Mouse (Mus musculus) liver, embryonic 16.5 days (tissue): ENCODE measurements around the gene Olfml2a. TPM values are rescaled to one million over a fixed set of nuclear protein-coding genes. Genes with fewer than 3 reads are reported as not detected.

Source experiments
- ATAC-seq: fragments of 200-750 bp; cut with Nextera tagmentation; 2 replicates; pipeline ENCODE4 v1.8.0; 2017; ENCODE audit warnings: low read depth, mild to moderate bottlenecking, moderate number of reproducible peaks, moderate library complexity
- H3K27ac ChIP-seq: fragments of 300-500 bp; sonication (generic); 2 replicates; pipeline ENCODE4 v1.5.1; 2014; ENCODE audit warnings: mild to moderate bottlenecking, low read length
- H3K27me3 ChIP-seq: fragments of 300-500 bp; sonication (generic); 2 replicates; pipeline ENCODE4 v1.6.1; 2014; ENCODE audit warnings: low read depth, low read length, mixed read lengths; ENCODE audit not compliant: control insufficient read depth, insufficient read depth
- H3K36me3 ChIP-seq: fragments of 300-500 bp; sonication (generic); 2 replicates; pipeline ENCODE4 v1.6.1; 2014; ENCODE audit warnings: mild to moderate bottlenecking; ENCODE audit not compliant: control insufficient read depth, insufficient read depth
- H3K4me1 ChIP-seq: fragments of 300-500 bp; sonication (generic); 2 replicates; pipeline ENCODE4 v1.6.1; 2014; ENCODE audit warnings: low read depth, low read length, mixed read lengths; ENCODE audit not compliant: control insufficient read depth
- H3K4me2 ChIP-seq: fragments of 300-500 bp; sonication (generic); 2 replicates; pipeline ENCODE4 v1.6.1; 2014; ENCODE audit warnings: low read depth, low read length, mixed read lengths
- H3K4me3 ChIP-seq: fragments of 300-500 bp; sonication (generic); 2 replicates; pipeline ENCODE4 v1.5.1; 2014; ENCODE audit warnings: low read depth, mild to moderate bottlenecking, low read length
- H3K9ac ChIP-seq: fragments of 300-500 bp; sonication (generic); 2 replicates; pipeline ENCODE4 v1.6.1; 2014; ENCODE audit warnings: low read depth, low read length
- H3K9me3 ChIP-seq: fragments of 300-500 bp; sonication (generic); replicated peaks from 2 replicates; pipeline ENCODE4 v1.6.1; 2016; ENCODE audit warnings: low read length; ENCODE audit not compliant: control insufficient read depth
- WGBS: fragments of 180-500 bp; shearing (Covaris S2); extraction: QIAGEN DNeasy Blood & Tissue Kit; methylation state at CpG from one replicate; pipeline ENCODE4 v1.1.7; 2014; ENCODE audit not compliant: insufficient replicate concordance; 5-methylcytosine and 5-hydroxymethylcytosine counted together
- polyA plus RNA-seq: library from polyadenylated mRNA; unstranded; fragments of >200 nt; fragmentation: Nextera tagmentation; extraction: Ambion mirVana; gene quantifications from 2 replicates; pipeline ENCODE4 v1.2.1, GENCODE M21; 2015

Gene Olfml2a
- polyA plus RNA-seq, 1 experiment from 2014 or later: 0.19 TPM

GRCm38 (mm10) chr2:38973223-38973622, 41.4 kb downstream of the Olfml2a start:
- no peak overlapping the region for H3K4me3 ChIP-seq
- no peak for ATAC-seq
- 8% methylated on average over 2 of the region's 2 CpGs for WGBS

GRCm38 (mm10) chr2:38973701-38974100, 41.9 kb downstream of the Olfml2a start:
- H3K9me3 ChIP-seq: no peaks in the 10 kb centered on the region
- H3K9ac ChIP-seq: no peak overlapping the region
- H3K4me3 ChIP-seq: no peak overlapping the region
- H3K4me2 ChIP-seq: no peak overlapping the region
- peaks cover 19% of the 10 kb centered on the region for H3K4me1 ChIP-seq
- no peak for ATAC-seq
- no peaks in the 10 kb centered on the region for H3K36me3 ChIP-seq
- 58% methylated on average over 7 of the region's 7 CpGs for WGBS
- H3K27me3 ChIP-seq: no peaks in the 10 kb centered on the region
- H3K27ac ChIP-seq: no peak overlapping the region

More at GRCm38 (mm10) chr2:38973223-38973622, 41.4 kb downstream of the Olfml2a start:
- Histone ChIP-seq H3K36me3 (no peaks in the 10 kb centered on the region), H3K4me1 (peaks cover 19% of the 10 kb centered on the region), H3K4me2 (no peak overlapping the region), H3K9me3 (no peaks in the 10 kb centered on the region), H3K9ac (no peak overlapping the region), H3K27me3 (no peaks in the 10 kb centered on the region), H3K27ac (no peak overlapping the region)

- Histone ChIP-seq H3K4me1 (peaks cover 19% of the 10 kb centered on the region), H3K27ac (no peak overlapping the region), H3K4me2 (no peak overlapping the region), H3K9me3 (no peaks in the 10 kb centered on the region), H3K27me3 (0 out of 2 replicates have a peak, but pooled peaks cover under 1% of the 10 kb centered on the region), H3K9ac (no peak overlapping the region), H3K36me3 (no peaks in the 10 kb centered on the region), H3K4me3 (no peak overlapping the region)
- ATAC-seq: no peak
- 35% methylated on average over 2 of the region's 2 CpGs for WGBS
These were observed 42.4 kb downstream of the Olfml2a start for GRCm38 (mm10) chr2:38974171-38974570.

- no peak for ATAC-seq
- H3K4me3 ChIP-seq: no peak overlapping the region
These were observed 43.4 kb downstream of the Olfml2a start for GRCm38 (mm10) chr2:38975181-38975580.

GRCm38 (mm10) chr2:38975941-38976805, 44.4 kb downstream of the Olfml2a start:
- no peak for ATAC-seq
- Histone ChIP-seq H3K27ac (no peak overlapping the region), H3K4me1 (peaks cover under 1% of the 10 kb centered on the region; the same call in 1 of the 2 replicates), H3K4me3 (no peak overlapping the region), H3K4me2 (no peak overlapping the region), H3K36me3 (no peaks in the 10 kb centered on the region), H3K27me3 (peaks cover 5% of the 10 kb centered on the region), H3K9ac (no peak overlapping the region), H3K9me3 (no peaks in the 10 kb centered on the region)
- WGBS: 67% methylated on average over 21 of the region's 21 CpGs

More at GRCm38 (mm10) chr2:38975181-38975580, 43.4 kb downstream of the Olfml2a start:
- Histone ChIP-seq H3K4me1 (peaks cover 10% of the 10 kb centered on the region), H3K9me3 (no peaks in the 10 kb centered on the region), H3K4me2 (no peak overlapping the region), H3K27me3 (peaks cover 5% of the 10 kb centered on the region), H3K36me3 (no peaks in the 10 kb centered on the region), H3K9ac (no peak overlapping the region), H3K27ac (no peak overlapping the region)
- WGBS: 63% methylated on average over 3 of the region's 3 CpGs

DNA sequence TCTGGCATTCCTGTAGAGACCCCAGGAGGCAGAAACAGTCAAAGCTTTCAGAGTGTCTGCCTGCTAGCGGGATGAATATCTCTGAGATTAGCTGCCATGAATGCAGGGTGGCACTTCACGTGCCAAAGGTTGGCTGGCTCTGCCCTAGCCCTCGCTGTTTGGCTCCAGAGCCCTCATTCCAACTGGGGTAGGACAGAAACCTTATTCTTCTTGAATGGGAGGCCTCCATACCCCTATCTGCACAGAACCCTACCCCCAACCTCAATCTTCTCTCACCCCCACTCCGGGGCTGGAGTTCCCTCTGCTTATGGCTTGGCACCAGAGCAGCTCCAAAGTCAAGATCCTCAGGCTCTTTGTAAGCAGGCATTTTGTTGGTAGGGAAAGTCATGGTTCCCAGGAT, 46.1 kb downstream of the Olfml2a start:
- Histone ChIP-seq H3K4me2 (no peak overlapping the region), H3K27me3 (peaks cover 5% of the 10 kb centered on the region), H3K4me3 (no peak overlapping the region), H3K4me1 (no peaks in the 10 kb centered on the region; the same call in 1 of the 2 replicates), H3K27ac (no peak overlapping the region), H3K9ac (no peak overlapping the region), H3K36me3 (no peaks in the 10 kb centered on the region), H3K9me3 (no peaks in the 10 kb centered on the region)
- ATAC-seq: no peak
- WGBS: 65% methylated on average over 4 of the region's 4 CpGs

- Histone ChIP-seq H3K9me3 (peaks cover 5% of the 10 kb centered on the region; the same call in 1 of the 2 replicates), H3K27ac (no peak overlapping the region), H3K4me1 (peaks cover 13% of the 10 kb centered on the region), H3K4me2 (no peak overlapping the region), H3K4me3 (no peak overlapping the region), H3K9ac (no peak overlapping the region), H3K27me3 (peaks cover 5% of the 10 kb centered on the region), H3K36me3 (no peaks in the 10 kb centered on the region)
- WGBS: 83% methylated on average over 2 of the region's 2 CpGs
- ATAC-seq: no peak
These were observed 51.7 kb downstream of the Olfml2a start for GRCm38 (mm10) chr2:38983456-38983855.

GRCm38 (mm10) chr2:38986580-38986979, 54.8 kb downstream of the Olfml2a start:
- no peak overlapping the region for H3K4me3 ChIP-seq
- H3K4me1 ChIP-seq: peaks cover 22% of the 10 kb centered on the region
- no peak overlapping the region for H3K9ac ChIP-seq
- H3K27me3 ChIP-seq: no peaks in the 10 kb centered on the region
- H3K9me3 ChIP-seq: peaks cover 5% of the 10 kb centered on the region; the same call in 1 of the 2 replicates
- H3K4me2 ChIP-seq: no peak overlapping the region
- 57% methylated on average over 3 of the region's 3 CpGs for WGBS
- H3K36me3 ChIP-seq: no peaks in the 10 kb centered on the region
- H3K27ac ChIP-seq: no peak overlapping the region
- no peak for ATAC-seq

- H3K4me1 ChIP-seq: peaks cover 29% of the 10 kb centered on the region
- no peak overlapping the region for H3K9ac ChIP-seq
- 44% methylated on average over 1 of the region's 1 CpGs for WGBS
- H3K27me3 ChIP-seq: no peaks in the 10 kb centered on the region
- no peaks in the 10 kb centered on the region for H3K36me3 ChIP-seq
- no peak overlapping the region for H3K4me2 ChIP-seq
- peak; percentile 17; the same call in 1 of the 2 replicates for ATAC-seq
- no peak overlapping the region for H3K4me3 ChIP-seq
- no peak overlapping the region for H3K27ac ChIP-seq
- H3K9me3 ChIP-seq: peaks cover 5% of the 10 kb centered on the region; the same call in 1 of the 2 replicates
These were observed 55.6 kb downstream of the Olfml2a start for GRCm38 (mm10) chr2:38987371-38987770.
